35 mouse cellular contexts compared by ENCODE assay signal in genomic region chr8:35280741-35281140, GRCm38 (mm10).
"Had no signal": no experiment of that assay in that cellular context is flagged by ENCODE, and none has a peak within 500 bp of the region (broad histone marks: within the 10 kb centered on the region; RNA-seq: fewer than 3 reads in every experiment).

No protein-coding gene starts in this region.

- DNase-seq: heart, postnatal 10 days; heart, postnatal 14 days; heart, postnatal 36 days; heart, postnatal 4 days; kidney, adult 11 months; kidney, adult 18-20 months; kidney, adult 2 months; kidney, adult 8-10 months; kidney, adult 9 months; kidney, postnatal 10 days; kidney, postnatal 14 days; kidney, postnatal 25 days; kidney, postnatal 36 days; kidney, postnatal 4 days; layer of hippocampus, adult 9-11 months; layer of hippocampus, postnatal 36 days had no signal

- H3K9me3 ChIP-seq: heart, embryonic 10.5 days; heart, embryonic 12.5 days; heart, embryonic 13.5 days; heart, embryonic 15.5 days; hindbrain, embryonic 10.5 days; hindbrain, embryonic 12.5 days; hindbrain, embryonic 13.5 days; hindbrain, embryonic 15.5 days; intestine, embryonic 15.5 days; kidney, embryonic 15.5 days had no signal

- H3K27me3 ChIP-seq: heart, embryonic 12.5 days; heart, embryonic 13.5 days; heart, embryonic 15.5 days; hindbrain, embryonic 12.5 days; hindbrain, embryonic 13.5 days; hindbrain, embryonic 15.5 days; intestine, embryonic 15.5 days; kidney, embryonic 15.5 days had no signal

- H3K27ac ChIP-seq: heart, embryonic 10.5 days; heart, embryonic 13.5 days; heart, embryonic 15.5 days; hindbrain, embryonic 10.5 days; hindbrain, embryonic 12.5 days; hindbrain, embryonic 13.5 days; hindbrain, embryonic 14.5 days; hindbrain, embryonic 15.5 days; hindbrain, postnatal 0 days; intestine, embryonic 15.5 days; kidney, embryonic 15.5 days; kidney, postnatal 0 days; layer of hippocampus, adult 2 months; left cerebral cortex, adult 2 months had no signal

- H3K36me3 ChIP-seq: heart, embryonic 10.5 days; heart, embryonic 12.5 days; heart, embryonic 13.5 days; heart, embryonic 15.5 days; hindbrain, embryonic 10.5 days; hindbrain, embryonic 12.5 days; hindbrain, embryonic 13.5 days; hindbrain, embryonic 15.5 days; intestine, embryonic 15.5 days; kidney, embryonic 15.5 days had no signal

- H3K4me3 ChIP-seq: heart, embryonic 10.5 days; heart, embryonic 12.5 days; heart, embryonic 13.5 days; heart, embryonic 15.5 days; hindbrain, embryonic 10.5 days; hindbrain, embryonic 12.5 days; hindbrain, embryonic 13.5 days; hindbrain, embryonic 15.5 days; intestine, embryonic 15.5 days; kidney, embryonic 15.5 days; layer of hippocampus, adult 2 months; left cerebral cortex, adult 2 months had no signal

- ATAC-seq: hindbrain, embryonic 16.5 days; hindbrain, postnatal 0 days; inflammation-experienced regulatory T-cells, adult 6 months; intestine, embryonic 15.5 days; intestine, embryonic 16.5 days; intestine, postnatal 0 days had no signal

- H3K4me2 ChIP-seq: heart, embryonic 12.5 days; heart, embryonic 13.5 days; heart, embryonic 15.5 days; hindbrain, embryonic 12.5 days; hindbrain, embryonic 13.5 days; hindbrain, embryonic 14.5 days; hindbrain, embryonic 15.5 days; intestine, embryonic 15.5 days; kidney, embryonic 15.5 days had no signal

- H3K4me1 ChIP-seq: heart, embryonic 10.5 days; heart, embryonic 12.5 days; heart, embryonic 13.5 days; heart, embryonic 15.5 days; hindbrain, embryonic 10.5 days; hindbrain, embryonic 12.5 days; hindbrain, embryonic 13.5 days; hindbrain, embryonic 15.5 days; intestine, embryonic 15.5 days had no signal

- H3K9ac ChIP-seq: heart, embryonic 12.5 days; heart, embryonic 13.5 days; heart, embryonic 15.5 days; hindbrain, embryonic 12.5 days; hindbrain, embryonic 13.5 days; hindbrain, embryonic 14.5 days; hindbrain, embryonic 15.5 days; intestine, embryonic 15.5 days; kidney, embryonic 15.5 days had no signal
